Mouse (Mus musculus) kidney, adult 2 months (tissue): ENCODE results near the gene Dcaf8. TPM values are rescaled to one million over a fixed set of nuclear protein-coding genes. Genes with fewer than 3 reads are reported as not detected.

ENCODE experiments used
- DNase-seq: peaks from one replicate; pipeline ENCODE4 v3.0.0; 2021
- H3K27ac ChIP-seq: fragments of 200-500 bp; 2 replicates; pipeline ENCODE4 v1.5.1; 2012; ENCODE audit warnings: low read depth, low read length, control low read depth, inconsistent platforms; ENCODE audit not compliant: insufficient read depth
- H3K27me3 ChIP-seq: fragments of 200-500 bp; replicated peaks from 2 replicates; pipeline ENCODE4 v1.6.1; 2012; ENCODE audit warnings: mild to moderate bottlenecking, moderate library complexity, low read length, inconsistent platforms; ENCODE audit not compliant: control insufficient read depth, insufficient read depth
- H3K36me3 ChIP-seq: fragments of 200-500 bp; 2 replicates; pipeline ENCODE4 v1.6.1; 2012; ENCODE audit warnings: mild to moderate bottlenecking, moderate library complexity, low read length, inconsistent platforms; ENCODE audit not compliant: control insufficient read depth, insufficient read depth
- H3K4me1 ChIP-seq: fragments of 200-500 bp; 2 replicates; pipeline ENCODE4 v1.6.1; 2011; ENCODE audit warnings: low read length; ENCODE audit not compliant: control insufficient read depth, insufficient read depth
- H3K4me3 ChIP-seq: fragments of 200-500 bp; 2 replicates; pipeline ENCODE4 v1.5.1; 2011; ENCODE audit warnings: mild to moderate bottlenecking, low read depth, low read length, control low read depth; ENCODE audit not compliant: insufficient read depth
- CTCF ChIP-seq: fragments of 200-500 bp; conservative IDR thresholded peaks from 2 replicates; pipeline ENCODE4 v1.5.1; 2011; ENCODE audit warnings: low read depth, mild to moderate bottlenecking, control low read depth, low read length, moderate library complexity, mixed read lengths; ENCODE audit not compliant: insufficient read depth, insufficient read length
- POLR2A ChIP-seq: fragments of 200-500 bp; IDR thresholded peaks from one replicate; pipeline ENCODE4 v1.6.1; 2011; ENCODE audit warnings: low read depth, low read length, control low read depth
- WGBS: fragments of 180-500 bp; shearing (Covaris S2); methylation state at CpG from one replicate; pipeline ENCODE4 v1.1.7; 2018; 5-methylcytosine and 5-hydroxymethylcytosine counted together
- polyA plus RNA-seq: library from polyadenylated mRNA; depleted of rRNA; stranded (reverse); fragments of >200 nt; gene quantifications from 2 replicates; pipeline ENCODE4 v1.2.3, GENCODE M21; 2012; rRNA removed

The Dcaf8 gene
- polyA plus RNA-seq: 93.4 and 95.1 TPM in 2 replicates

DNA sequence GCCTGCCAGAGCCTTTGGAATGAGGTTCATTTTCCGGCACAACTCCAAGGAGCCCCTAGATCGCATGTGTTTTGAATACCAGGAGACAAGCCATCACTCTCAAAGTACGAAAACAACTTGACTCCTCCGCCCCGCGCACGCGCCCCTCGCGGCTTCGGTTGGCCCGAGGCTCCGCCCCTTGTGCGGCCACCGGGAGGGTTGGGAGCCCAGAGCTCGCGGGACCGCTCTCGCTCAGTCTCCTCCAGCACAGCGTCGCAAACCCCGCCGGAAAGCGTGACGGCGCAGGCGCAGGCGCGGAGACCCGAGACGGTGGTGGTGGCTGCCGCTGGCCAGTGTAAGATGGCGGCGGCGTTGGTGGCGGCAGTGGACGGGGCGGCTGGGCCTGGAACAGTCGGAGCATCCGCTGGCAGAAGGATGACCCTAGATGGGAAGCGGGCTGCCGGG, at the start of gene Dcaf8:
TSS of gene Dcaf8 (plus strand) at position 250 of the 444 bp plus-strand sequence.
- peak within 1 kb of the TSS; percentile 100 for H3K27ac ChIP-seq
- DNase-seq: peak; percentile 99
- H3K4me3 ChIP-seq: peak within 1 kb of the TSS; percentile 98
- no peaks in the 10 kb centered on the region for H3K27me3 ChIP-seq
- peaks cover 8% of the 10 kb centered on the region for H3K36me3 ChIP-seq
- no peak for TF ChIP-seq CTCF
- TF ChIP-seq POLR2A: peak; percentile 80
- peaks cover 8% of the 10 kb centered on the region; the same call in 1 of the 2 replicates for H3K4me1 ChIP-seq
- WGBS: 0% methylated on average over 41 of the region's 42 CpGs

DNA sequence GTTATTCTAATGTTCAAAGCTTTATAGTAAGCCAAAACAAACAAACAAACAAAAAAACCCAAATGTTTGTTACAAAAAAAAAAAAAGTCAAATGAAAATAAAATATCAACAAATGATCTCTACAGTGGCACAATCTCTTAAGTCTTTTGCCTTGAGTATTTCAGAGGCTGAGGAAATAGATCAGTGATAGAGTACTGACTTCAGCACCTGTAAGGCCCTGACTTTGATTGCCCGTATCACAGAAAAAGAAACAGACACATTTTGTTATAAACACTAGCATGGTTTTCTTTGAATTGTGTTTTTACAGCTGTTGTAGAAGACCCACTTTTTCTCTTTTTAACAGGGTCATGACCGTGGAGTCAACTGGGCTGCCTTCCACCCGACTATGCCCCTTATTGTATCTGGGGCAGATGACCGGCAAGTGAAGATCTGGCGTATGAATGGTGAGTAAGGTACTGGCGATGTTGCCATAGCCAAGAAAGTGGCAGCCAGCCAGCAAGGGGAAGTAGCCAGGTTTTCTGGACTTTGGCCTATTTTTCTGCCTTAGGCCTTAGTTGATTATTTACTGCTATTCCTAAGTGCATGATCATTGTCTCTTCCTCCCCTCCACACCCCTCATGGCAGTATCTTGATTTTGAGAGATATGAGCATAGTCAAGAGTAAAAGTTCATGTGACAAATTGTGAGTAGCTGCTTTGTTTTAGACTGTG, 48.4 kb upstream of the Dcaf8 start:
- Histone ChIP-seq H3K4me3 (no peak overlapping the region), H3K27me3 (no peaks in the 10 kb centered on the region), H3K27ac (no peak overlapping the region), H3K36me3 (peaks cover 19% of the 10 kb centered on the region), H3K4me1 (peaks cover 7% of the 10 kb centered on the region)
- 30% methylated on average over 6 of the region's 6 CpGs for WGBS
- DNase-seq: peak; percentile 95
- TF ChIP-seq CTCF: no peak
- no peak for TF ChIP-seq POLR2A

DNA sequence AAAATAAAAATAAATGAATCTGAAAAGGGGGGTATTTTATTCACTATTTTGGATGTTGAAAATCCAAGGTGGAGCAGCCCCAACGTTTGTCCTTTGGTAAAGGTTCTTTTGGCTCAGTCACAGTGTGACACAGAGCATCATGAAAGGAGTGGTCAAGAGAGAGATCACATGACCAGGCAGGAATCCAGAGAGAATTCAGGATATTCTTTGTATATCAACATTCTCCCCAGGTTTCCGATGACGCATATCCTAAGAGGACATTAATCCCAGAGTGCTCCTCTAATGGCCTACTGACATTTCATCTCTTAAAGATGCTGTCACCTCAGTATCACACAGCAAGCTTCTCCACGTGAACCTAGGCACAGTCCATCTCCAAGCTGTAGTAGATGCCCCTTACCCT, 44.3 kb upstream of the Dcaf8 start:
- H3K4me1 ChIP-seq: no peaks in the 10 kb centered on the region; the same call in 1 of the 2 replicates
- no peaks in the 10 kb centered on the region for H3K27me3 ChIP-seq
- WGBS: 76% methylated on average over 4 of the region's 4 CpGs
- H3K4me3 ChIP-seq: no peak overlapping the region
- TF ChIP-seq CTCF (no peak), POLR2A (no peak)
- no peak overlapping the region for H3K27ac ChIP-seq
- peaks cover 24% of the 10 kb centered on the region for H3K36me3 ChIP-seq
- no peak for DNase-seq

DNA sequence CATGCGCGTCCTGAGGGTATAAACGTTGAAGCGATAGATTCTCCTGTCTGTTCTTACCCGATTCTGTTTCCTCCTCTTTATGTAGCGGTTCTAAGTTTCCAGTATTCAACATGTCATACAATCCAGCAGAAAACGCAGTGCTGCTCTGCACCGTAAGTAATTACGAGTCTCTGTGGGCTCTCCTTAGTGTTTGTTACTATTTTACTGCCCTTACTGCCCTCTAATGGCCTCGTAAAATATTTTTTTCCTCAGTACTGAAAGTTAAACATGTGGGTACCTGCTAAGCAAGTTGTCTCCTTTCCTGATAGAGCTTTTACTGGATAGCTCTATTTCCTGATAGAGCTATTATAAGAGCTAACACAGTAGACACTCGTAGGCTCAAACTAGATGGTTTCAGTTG, 42.8 kb upstream of the Dcaf8 start:
- peak; percentile 23 for DNase-seq
- no peaks in the 10 kb centered on the region for H3K27me3 ChIP-seq
- H3K36me3 ChIP-seq: peaks cover 32% of the 10 kb centered on the region
- TF ChIP-seq CTCF (no peak), POLR2A (no peak)
- no peaks in the 10 kb centered on the region; the same call in 1 of the 2 replicates for H3K4me1 ChIP-seq
- WGBS: 60% methylated on average over 11 of the region's 11 CpGs
- H3K27ac ChIP-seq: no peak overlapping the region
- H3K4me3 ChIP-seq: no peak overlapping the region

DNA sequence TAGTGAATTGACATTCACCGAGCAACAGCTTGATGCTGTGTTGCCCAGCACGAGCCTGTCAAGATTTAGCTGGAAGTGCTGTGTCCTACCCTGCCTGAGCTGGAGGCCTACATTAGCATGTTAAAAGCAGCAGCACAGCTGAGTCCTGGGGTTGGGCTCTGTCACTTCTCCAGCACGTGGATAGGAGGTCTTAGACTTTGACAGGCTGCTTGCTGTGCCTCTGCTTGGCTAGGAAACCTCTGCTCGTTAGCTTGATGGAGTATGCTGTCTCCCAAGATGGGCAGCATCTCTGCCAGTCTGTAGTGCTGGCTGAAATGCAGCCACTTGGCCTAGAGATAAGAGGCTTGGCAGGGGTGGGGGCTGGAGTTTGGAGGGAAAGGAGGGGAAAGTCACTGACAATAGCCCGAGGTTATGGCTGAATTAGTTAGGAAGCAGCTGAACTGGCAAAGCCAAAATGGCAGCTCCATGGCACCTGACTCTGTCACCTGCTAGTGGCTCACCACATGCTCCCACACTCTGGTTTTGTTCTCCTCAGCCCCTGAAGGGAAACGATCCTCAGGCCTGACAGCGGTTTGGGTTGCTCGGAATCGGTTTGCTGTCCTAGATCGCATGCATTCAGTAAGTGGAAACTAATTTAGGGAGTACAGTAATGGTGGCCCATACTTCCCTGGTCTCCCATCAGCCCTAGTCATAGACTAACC, 40.0 kb upstream of the Dcaf8 start:
- H3K4me3 ChIP-seq: no peak overlapping the region
- 81% methylated on average over 10 of the region's 10 CpGs for WGBS
- TF ChIP-seq POLR2A (no peak), CTCF (no peak)
- H3K27me3 ChIP-seq: no peaks in the 10 kb centered on the region
- no peak overlapping the region for H3K27ac ChIP-seq
- H3K4me1 ChIP-seq: no peaks in the 10 kb centered on the region
- H3K36me3 ChIP-seq: peaks cover 41% of the 10 kb centered on the region
- DNase-seq: no peak

DNA sequence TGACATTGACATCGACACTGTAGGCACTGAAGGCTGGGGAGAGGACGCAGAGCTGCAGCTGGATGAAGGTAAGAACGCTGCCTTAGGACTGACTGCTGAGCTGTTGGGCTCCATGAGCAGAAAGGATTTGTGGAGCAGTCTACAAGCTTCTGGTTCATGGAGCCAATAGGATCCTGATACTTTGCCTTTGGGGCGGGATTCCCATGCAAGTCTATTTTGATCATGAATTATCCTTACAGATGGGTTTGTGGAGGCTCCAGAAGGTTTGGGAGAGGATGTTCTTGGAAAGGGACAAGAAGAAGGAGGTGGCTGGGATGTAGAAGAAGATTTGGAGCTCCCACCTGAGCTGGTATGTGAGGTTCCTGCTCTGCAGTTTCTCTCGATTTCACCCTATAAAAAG, 30.9 kb upstream of the Dcaf8 start:
- WGBS: 89% methylated on average over 5 of the region's 5 CpGs
- TF ChIP-seq CTCF: no peak
- no peak for TF ChIP-seq POLR2A
- H3K36me3 ChIP-seq: peaks cover 38% of the 10 kb centered on the region

GRCm38 (mm10) chr1:172119100-172119499, 28.8 kb upstream of the Dcaf8 start:
- WGBS: 72% methylated on average over 6 of the region's 6 CpGs
- Histone ChIP-seq H3K4me1 (no peaks in the 10 kb centered on the region; the same call in 1 of the 2 replicates), H3K36me3 (peaks cover 30% of the 10 kb centered on the region), H3K27me3 (no peaks in the 10 kb centered on the region), H3K4me3 (no peak overlapping the region), H3K27ac (no peak overlapping the region)
- no peak for TF ChIP-seq POLR2A
- TF ChIP-seq CTCF: no peak
- DNase-seq: no peak

More for the DNA sequence above, 30.9 kb upstream of the Dcaf8 start:
- Histone ChIP-seq H3K4me3 (no peak overlapping the region), H3K4me1 (no peaks in the 10 kb centered on the region; the same call in 1 of the 2 replicates), H3K27me3 (no peaks in the 10 kb centered on the region), H3K27ac (no peak overlapping the region)
- no peak for DNase-seq
